Mouse (Mus musculus): ENCODE results near the gene 6030458C11Rik. TPM values are rescaled to one million over a fixed set of nuclear protein-coding genes. Genes with fewer than 3 reads are reported as not detected.

Gene 6030458C11Rik
- polyA plus RNA-seq, 1 experiment from 2014 or later: 49.6 TPM

- Histone ChIP-seq H3K27me3 (no peaks in the 10 kb centered on the region), H3K27ac (no peak overlapping the region), H3K9me3 (no peaks in the 10 kb centered on the region), H3K36me3 (peaks cover 83% of the 10 kb centered on the region), H3K4me1 (no peaks in the 10 kb centered on the region), H3K9ac (no peak overlapping the region), H3K4me2 (replicated peaks) (no peak overlapping the region), H3K4me3 (no peak overlapping the region)
- ATAC-seq (ENCODE audit: insufficient number of reproducible peaks, insufficient read depth, low FRiP score, low TSS enrichment): no peak
- 82% methylated on average over 7 of the region's 7 CpGs for WGBS
Measured at GRCm38 (mm10) chr15:12842833-12843232, 18.4 kb upstream of the 6030458C11Rik start.

GRCm38 (mm10) chr15:12840737-12841136 lies 16.3 kb upstream of the 6030458C11Rik start:
- H3K27ac ChIP-seq: no peak overlapping the region
- no peaks in the 10 kb centered on the region for H3K4me1 ChIP-seq
- WGBS: 92% methylated on average over 11 of the region's 11 CpGs
- H3K27me3 ChIP-seq: no peaks in the 10 kb centered on the region
- no peak for ATAC-seq (ENCODE audit: insufficient number of reproducible peaks, insufficient read depth, low FRiP score, low TSS enrichment)
- no peak overlapping the region for H3K4me2 ChIP-seq (replicated peaks)
- H3K9ac ChIP-seq: no peak overlapping the region
- H3K4me3 ChIP-seq: no peak overlapping the region
- H3K9me3 ChIP-seq: no peaks in the 10 kb centered on the region
- H3K36me3 ChIP-seq: peaks cover 82% of the 10 kb centered on the region

GRCm38 (mm10) chr15:12834231-12834630 lies 9.8 kb upstream of the 6030458C11Rik start:
- Histone ChIP-seq H3K27ac (no peak overlapping the region), H3K27me3 (no peaks in the 10 kb centered on the region), H3K4me2 (replicated peaks) (no peak overlapping the region), H3K4me1 (no peaks in the 10 kb centered on the region), H3K9me3 (no peaks in the 10 kb centered on the region), H3K9ac (no peak overlapping the region), H3K4me3 (no peak overlapping the region), H3K36me3 (peaks cover 69% of the 10 kb centered on the region)
- no peak for ATAC-seq (ENCODE audit: insufficient number of reproducible peaks, insufficient read depth, low FRiP score, low TSS enrichment)
- WGBS: 94% methylated on average over 24 of the region's 24 CpGs

- no peak for ATAC-seq (ENCODE audit: insufficient number of reproducible peaks, insufficient read depth, low FRiP score, low TSS enrichment)
- Histone ChIP-seq H3K27me3 (no peaks in the 10 kb centered on the region), H3K9me3 (no peaks in the 10 kb centered on the region), H3K27ac (no peak overlapping the region), H3K36me3 (peaks cover 74% of the 10 kb centered on the region), H3K4me3 (no peak overlapping the region), H3K9ac (no peak overlapping the region), H3K4me1 (no peaks in the 10 kb centered on the region), H3K4me2 (replicated peaks) (no peak overlapping the region)
- 97% methylated on average over 31 of the region's 31 CpGs for WGBS
Measured at GRCm38 (mm10) chr15:12833385-12833784, 8.9 kb upstream of the 6030458C11Rik start.

GRCm38 (mm10) chr15:12832599-12832998 lies 8.2 kb upstream of the 6030458C11Rik start:
- no peak overlapping the region for H3K4me2 ChIP-seq (replicated peaks)
- H3K4me3 ChIP-seq: no peak overlapping the region
- ATAC-seq (ENCODE audit: insufficient number of reproducible peaks, insufficient read depth, low FRiP score, low TSS enrichment): no peak
- no peaks in the 10 kb centered on the region for H3K9me3 ChIP-seq
- H3K27ac ChIP-seq: no peak overlapping the region
- H3K9ac ChIP-seq: no peak overlapping the region
- no peaks in the 10 kb centered on the region for H3K4me1 ChIP-seq
- H3K27me3 ChIP-seq: no peaks in the 10 kb centered on the region
- peaks cover 74% of the 10 kb centered on the region for H3K36me3 ChIP-seq
- 93% methylated on average over 4 of the region's 4 CpGs for WGBS

GRCm38 (mm10) chr15:12829878-12830277 lies 5.4 kb upstream of the 6030458C11Rik start:
- Histone ChIP-seq H3K9me3 (no peaks in the 10 kb centered on the region), H3K27ac (no peak overlapping the region), H3K9ac (no peak overlapping the region), H3K36me3 (peaks cover 63% of the 10 kb centered on the region), H3K4me1 (peaks cover 16% of the 10 kb centered on the region), H3K27me3 (no peaks in the 10 kb centered on the region), H3K4me2 (replicated peaks) (no peak overlapping the region), H3K4me3 (no peak overlapping the region)
- WGBS: 94% methylated on average over 3 of the region's 3 CpGs
- ATAC-seq (ENCODE audit: insufficient number of reproducible peaks, insufficient read depth, low FRiP score, low TSS enrichment): no peak

- H3K27ac ChIP-seq: no peak overlapping the region
Measured at GRCm38 (mm10) chr15:12825408-12825807, 959 bp upstream of the 6030458C11Rik start.

GRCm38 (mm10) chr15:12824965-12825364 lies 516 bp upstream of the 6030458C11Rik start:
- Histone ChIP-seq H3K9ac (peak overlapping the region; percentile 74), H3K27ac (peak overlapping the region; percentile 64; the same call in 1 of the 2 replicates), H3K4me1 (peaks cover 22% of the 10 kb centered on the region), H3K4me3 (peak overlapping the region; percentile 81), H3K36me3 (peaks cover 44% of the 10 kb centered on the region), H3K27me3 (no peaks in the 10 kb centered on the region), H3K9me3 (no peaks in the 10 kb centered on the region), H3K4me2 (replicated peaks) (peak overlapping the region; percentile 71)
- under 1% methylated on average over 31 of the region's 31 CpGs for WGBS
- ATAC-seq (ENCODE audit: insufficient number of reproducible peaks, insufficient read depth, low FRiP score, low TSS enrichment): peak; percentile 30

More at GRCm38 (mm10) chr15:12825408-12825807, 959 bp upstream of the 6030458C11Rik start:
- Histone ChIP-seq H3K4me3 (peak overlapping the region; percentile 81), H3K27me3 (no peaks in the 10 kb centered on the region), H3K9me3 (no peaks in the 10 kb centered on the region), H3K36me3 (peaks cover 48% of the 10 kb centered on the region), H3K9ac (peak overlapping the region; percentile 74), H3K4me1 (peaks cover 22% of the 10 kb centered on the region), H3K4me2 (replicated peaks) (peak overlapping the region; percentile 71)
- 54% methylated on average over 12 of the region's 12 CpGs for WGBS
- ATAC-seq (ENCODE audit: insufficient number of reproducible peaks, insufficient read depth, low FRiP score, low TSS enrichment): no peak

- no peak for ATAC-seq (ENCODE audit: insufficient number of reproducible peaks, insufficient read depth, low FRiP score, low TSS enrichment)
- WGBS: 91% methylated on average over 2 of the region's 2 CpGs
- Histone ChIP-seq H3K9ac (peak overlapping the region; percentile 82), H3K4me1 (peaks cover 22% of the 10 kb centered on the region), H3K4me2 (replicated peaks) (peak overlapping the region; percentile 58), H3K9me3 (no peaks in the 10 kb centered on the region), H3K27ac (no peak overlapping the region), H3K4me3 (peak overlapping the region; percentile 81), H3K27me3 (no peaks in the 10 kb centered on the region), H3K36me3 (peaks cover 45% of the 10 kb centered on the region)
Measured at GRCm38 (mm10) chr15:12823455-12824119, 862 bp downstream of the 6030458C11Rik start.

GRCm38 (mm10) chr15:12822416-12823395 lies 1.7 kb downstream of the 6030458C11Rik start:
- peaks cover 45% of the 10 kb centered on the region for H3K36me3 ChIP-seq

GRCm38 (mm10) chr15:12817592-12817991 lies 6.9 kb downstream of the 6030458C11Rik start:
- Histone ChIP-seq H3K4me1 (no peaks in the 10 kb centered on the region), H3K27me3 (no peaks in the 10 kb centered on the region), H3K4me2 (replicated peaks) (no peak overlapping the region), H3K9ac (no peak overlapping the region), H3K36me3 (peaks cover 75% of the 10 kb centered on the region), H3K4me3 (no peak overlapping the region), H3K27ac (no peak overlapping the region), H3K9me3 (no peaks in the 10 kb centered on the region)
- no peak for ATAC-seq (ENCODE audit: insufficient number of reproducible peaks, insufficient read depth, low FRiP score, low TSS enrichment)
- WGBS: 96% methylated on average over 8 of the region's 8 CpGs

More at GRCm38 (mm10) chr15:12822416-12823395, 1.7 kb downstream of the 6030458C11Rik start:
- no peak overlapping the region for H3K4me3 ChIP-seq
- no peaks in the 10 kb centered on the region for H3K27me3 ChIP-seq
- ATAC-seq (ENCODE audit: insufficient number of reproducible peaks, insufficient read depth, low FRiP score, low TSS enrichment): no peak
- H3K4me1 ChIP-seq: peaks cover 22% of the 10 kb centered on the region
- no peak overlapping the region; the same call in 1 of the 2 replicates for H3K4me2 ChIP-seq (replicated peaks)
- no peaks in the 10 kb centered on the region for H3K9me3 ChIP-seq
- H3K9ac ChIP-seq: no peak overlapping the region
- WGBS: 64% methylated on average over 9 of the region's 9 CpGs
- H3K27ac ChIP-seq: no peak overlapping the region

Measured in embryonic facial prominence, embryonic 12.5 days (tissue).